Mouse (Mus musculus) kidney, adult 9 months (tissue): Measurements from ENCODE around the gene Tyro3.

Source experiments
- DNase-seq: peaks from one replicate; pipeline ENCODE4 v3.0.0; 2022

The Tyro3 gene

GRCm38 (mm10) chr2:119804776-119805175, 7.2 kb downstream of the Tyro3 start:
- DNase-seq: no peak

- DNase-seq: no peak
Measured at GRCm38 (mm10) chr2:119805536-119805935, 8.0 kb downstream of the Tyro3 start.

- no peak for DNase-seq
Measured at GRCm38 (mm10) chr2:119808438-119808837, 10.9 kb downstream of the Tyro3 start.

GRCm38 (mm10) chr2:119808881-119809280, 11.3 kb downstream of the Tyro3 start:
- DNase-seq: no peak

- no peak for DNase-seq
Measured at GRCm38 (mm10) chr2:119810890-119811289, 13.4 kb downstream of the Tyro3 start.

- no peak for DNase-seq
Measured at GRCm38 (mm10) chr2:119811490-119812146, 14.1 kb downstream of the Tyro3 start.

GRCm38 (mm10) chr2:119814376-119814933, 16.9 kb downstream of the Tyro3 start:
- no peak for DNase-seq

- no peak for DNase-seq
Measured at GRCm38 (mm10) chr2:119816611-119817010, 19.1 kb downstream of the Tyro3 start.

GRCm38 (mm10) chr2:119817047-119817446, 19.5 kb downstream of the Tyro3 start:
- DNase-seq: no peak

GRCm38 (mm10) chr2:119818668-119819272, 21.2 kb downstream of the Tyro3 start:
- no peak for DNase-seq

GRCm38 (mm10) chr2:119821136-119821535, 23.6 kb downstream of the Tyro3 start:
- no peak for DNase-seq

- DNase-seq: peak; percentile 6
Measured at GRCm38 (mm10) chr2:119830579-119830978, 33.0 kb downstream of the Tyro3 start.

GRCm38 (mm10) chr2:119834231-119834630, 36.7 kb downstream of the Tyro3 start:
- DNase-seq: no peak

- DNase-seq: no peak
Measured at GRCm38 (mm10) chr2:119837616-119838015, 40.1 kb downstream of the Tyro3 start.

- DNase-seq: no peak
Measured at GRCm38 (mm10) chr2:119838363-119839156, 41.0 kb downstream of the Tyro3 start.

- DNase-seq: no peak
Measured at GRCm38 (mm10) chr2:119840008-119840407, 42.5 kb downstream of the Tyro3 start.

- DNase-seq: no peak
Measured at GRCm38 (mm10) chr2:119842000-119842399, 44.5 kb downstream of the Tyro3 start.

- no peak for DNase-seq
Measured at GRCm38 (mm10) chr2:119843526-119843925, 46.0 kb downstream of the Tyro3 start.

- no peak for DNase-seq
Measured at GRCm38 (mm10) chr2:119845882-119846546, 48.5 kb downstream of the Tyro3 start.

GRCm38 (mm10) chr2:119846929-119847328, 49.4 kb downstream of the Tyro3 start:
- no peak for DNase-seq

- DNase-seq: no peak
Measured at GRCm38 (mm10) chr2:119853811-119854210, 56.3 kb downstream of the Tyro3 start.

- DNase-seq: no peak
Measured at GRCm38 (mm10) chr2:119855310-119855850, 57.8 kb downstream of the Tyro3 start.

- no peak for DNase-seq
Measured at GRCm38 (mm10) chr2:119857341-119857740, 59.8 kb downstream of the Tyro3 start.
